Mouse (Mus musculus) erythroblast, embryonic 14.5 days (primary cell): ENCODE results near the gene Plau. TPM values are rescaled to one million over a fixed set of nuclear protein-coding genes. Genes with fewer than 3 reads are reported as not detected.

Source experiments
- H3K27me3 ChIP-seq: 2 replicates; pipeline ENCODE4 v1.6.1; 2012; ENCODE audit warnings: inconsistent platforms; ENCODE audit not compliant: control insufficient read depth
- H3K36me3 ChIP-seq: 2 replicates; pipeline ENCODE4 v1.6.1; 2012; ENCODE audit warnings: mild to moderate bottlenecking, inconsistent platforms; ENCODE audit not compliant: control insufficient read depth
- H3K4me1 ChIP-seq: 2 replicates; pipeline ENCODE4 v1.6.1; 2012; ENCODE audit warnings: inconsistent platforms; ENCODE audit not compliant: control insufficient read depth
- H3K4me3 ChIP-seq: replicated peaks from 2 replicates; pipeline ENCODE3; 2012; ENCODE audit warnings: moderate library complexity, mild to moderate bottlenecking, inconsistent platforms
- H3K9me3 ChIP-seq: 2 replicates; pipeline ENCODE4 v1.6.1; 2012; ENCODE audit warnings: low read length, inconsistent platforms, mixed read lengths; ENCODE audit not compliant: control insufficient read depth
- GATA1 ChIP-seq: IDR thresholded peaks from 2 replicates; pipeline ENCODE4 v1.6.1; 2012; ENCODE audit warnings: low read length, inconsistent platforms, mixed read lengths
- TAL1 ChIP-seq: IDR thresholded peaks from 3 replicates; pipeline ENCODE4 v1.6.1; 2012; ENCODE audit warnings: low read length, inconsistent platforms, mixed read lengths
- polyA plus RNA-seq: library from polyadenylated mRNA; stranded (reverse); fragments of >175 nt; gene quantifications from 2 replicates; pipeline ENCODE4 v1.2.3, GENCODE M21; 2012

Gene Plau
- polyA plus RNA-seq, 1 experiment, result not detected

DNA sequence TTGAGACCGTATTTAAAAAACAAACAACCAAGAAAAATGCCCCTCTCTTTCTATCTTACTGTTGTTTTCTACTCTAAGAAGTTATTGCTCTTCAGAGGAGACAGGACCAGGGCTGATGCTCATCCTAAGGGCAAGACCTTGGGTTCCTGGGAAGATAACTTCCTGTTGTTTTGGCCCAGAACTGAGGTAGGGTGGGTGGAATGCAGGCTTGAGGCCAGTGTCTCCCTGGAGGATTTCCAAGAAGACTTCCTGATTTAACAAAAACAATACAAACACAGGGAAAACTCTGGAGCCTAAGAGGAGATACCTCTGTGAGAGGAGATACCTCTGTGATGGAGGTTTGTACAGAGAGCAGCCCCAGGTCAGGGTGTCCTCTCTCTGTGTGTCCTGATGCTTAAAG lies 35.0 kb downstream of the Plau start:
- Histone ChIP-seq H3K4me1 (peaks cover 12% of the 10 kb centered on the region), H3K9me3 (no peaks in the 10 kb centered on the region), H3K27me3 (no peaks in the 10 kb centered on the region), H3K36me3 (no peaks in the 10 kb centered on the region), H3K4me3 (no peak overlapping the region)
- TF ChIP-seq GATA1 (no peak), TAL1 (no peak)

DNA sequence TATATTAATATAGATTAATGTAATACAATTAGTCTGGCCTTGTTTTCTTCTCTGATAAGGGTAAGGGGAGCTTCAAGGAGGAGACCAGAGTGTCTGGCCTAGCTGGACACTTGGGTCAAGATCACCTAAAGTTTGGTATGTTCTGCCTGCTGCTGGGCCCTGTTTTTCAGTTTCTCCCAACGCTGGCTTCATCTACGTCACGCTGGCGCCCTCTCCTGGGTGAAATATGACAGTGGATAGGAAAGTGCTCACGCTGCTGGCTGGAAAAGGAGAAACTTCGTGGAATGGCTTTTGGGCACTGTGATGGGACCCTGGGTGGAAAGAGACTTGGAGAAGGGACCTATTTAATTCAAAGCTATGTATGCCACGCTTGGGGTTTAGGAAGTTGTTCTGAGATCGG lies 36.8 kb downstream of the Plau start:
- Histone ChIP-seq H3K36me3 (no peaks in the 10 kb centered on the region), H3K27me3 (no peaks in the 10 kb centered on the region), H3K4me3 (no peak overlapping the region), H3K9me3 (no peaks in the 10 kb centered on the region), H3K4me1 (peaks cover 12% of the 10 kb centered on the region)
- TF ChIP-seq GATA1 (no peak), TAL1 (no peak)

DNA sequence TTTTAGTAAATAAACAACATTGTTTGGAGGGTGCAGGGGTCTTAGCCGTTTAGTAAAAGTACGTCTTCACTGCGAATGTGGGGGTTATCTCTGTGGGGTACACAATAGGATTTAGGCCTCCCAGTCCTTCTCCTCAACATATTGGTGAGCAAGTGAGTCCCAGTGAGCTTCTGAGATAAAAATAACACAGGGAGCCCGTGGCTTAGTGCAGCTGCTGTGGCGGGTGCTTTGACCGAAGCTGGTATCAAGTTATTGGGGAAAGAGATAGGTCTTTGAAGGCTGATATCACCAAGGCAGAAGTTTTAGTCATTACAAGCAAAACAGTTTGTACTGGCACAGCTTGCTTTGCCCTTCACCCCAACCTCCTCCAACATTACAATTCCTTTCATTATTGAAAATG lies 37.5 kb downstream of the Plau start:
- Histone ChIP-seq H3K9me3 (no peaks in the 10 kb centered on the region), H3K4me1 (peaks cover 12% of the 10 kb centered on the region), H3K36me3 (no peaks in the 10 kb centered on the region), H3K4me3 (no peak overlapping the region), H3K27me3 (no peaks in the 10 kb centered on the region)
- no peak for TF ChIP-seq TAL1
- no peak for TF ChIP-seq GATA1

DNA sequence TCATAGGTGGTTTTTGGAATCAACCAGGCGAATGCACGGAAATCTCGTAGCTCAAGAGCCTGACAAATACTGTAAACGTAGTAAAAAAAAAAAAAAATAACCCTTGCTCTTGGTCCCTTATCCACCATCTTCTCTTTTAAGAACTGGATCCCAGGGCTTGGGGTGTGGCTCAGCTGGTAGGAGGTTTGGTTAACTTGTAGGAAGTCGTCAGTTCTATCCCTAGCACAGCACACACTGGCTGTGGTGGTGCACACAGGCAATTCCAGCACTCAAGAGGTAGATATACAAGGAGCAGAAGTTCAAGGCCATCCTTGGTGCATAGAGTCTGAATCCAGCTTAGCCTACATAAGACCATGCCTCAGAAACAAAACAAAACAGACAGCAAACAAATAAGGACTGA lies 48.2 kb downstream of the Plau start:
- no peaks in the 10 kb centered on the region for H3K9me3 ChIP-seq
- TF ChIP-seq TAL1, result no peak
- no peak for TF ChIP-seq GATA1
- H3K27me3 ChIP-seq, result no peaks in the 10 kb centered on the region
- no peaks in the 10 kb centered on the region for H3K36me3 ChIP-seq
- H3K4me1 ChIP-seq, result peaks cover 26% of the 10 kb centered on the region
- H3K4me3 ChIP-seq, result peak overlapping the region; percentile 42

DNA sequence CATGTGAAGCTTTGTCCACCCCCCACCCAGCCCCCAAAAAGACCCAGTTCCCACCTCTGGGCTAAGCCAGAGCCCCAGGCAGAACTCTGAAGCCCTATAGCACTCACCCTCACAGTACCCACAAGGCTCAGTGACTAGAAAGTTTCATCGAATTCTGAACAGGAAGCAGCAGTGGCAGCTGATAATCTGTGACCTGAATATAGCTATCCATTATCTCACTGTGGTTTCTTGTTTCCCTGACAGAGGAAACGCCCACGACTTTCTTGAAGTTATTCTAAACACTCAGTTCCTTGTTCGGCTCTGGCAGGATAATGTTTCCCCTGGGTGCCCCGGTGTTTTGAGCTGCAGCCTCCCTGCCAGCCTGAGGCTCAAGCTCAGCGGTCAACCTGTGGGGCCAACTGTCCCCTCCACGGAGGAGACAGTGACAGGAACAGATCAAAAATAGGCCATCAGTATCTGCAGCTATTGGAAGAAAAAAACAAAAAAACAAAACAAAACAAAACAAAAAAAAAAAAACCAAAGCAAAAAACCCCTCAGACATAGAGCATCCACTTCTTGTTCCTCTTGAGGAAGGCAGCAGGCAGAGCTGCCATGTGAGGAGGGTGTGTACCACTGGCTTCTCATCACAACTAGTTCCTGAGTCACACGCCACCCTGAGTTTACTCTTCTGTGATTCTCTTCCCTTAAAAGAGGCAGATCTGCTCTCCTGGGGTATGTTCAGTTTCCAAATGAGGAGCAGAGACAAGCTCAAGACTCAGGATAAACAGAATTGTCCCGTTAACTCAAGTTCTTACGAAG lies 48.8 kb downstream of the Plau start:
- H3K4me1 ChIP-seq, result peaks cover 26% of the 10 kb centered on the region
- TF ChIP-seq TAL1 (no peak), GATA1 (no peak)
- H3K4me3 ChIP-seq, result peak overlapping the region; percentile 42

DNA sequence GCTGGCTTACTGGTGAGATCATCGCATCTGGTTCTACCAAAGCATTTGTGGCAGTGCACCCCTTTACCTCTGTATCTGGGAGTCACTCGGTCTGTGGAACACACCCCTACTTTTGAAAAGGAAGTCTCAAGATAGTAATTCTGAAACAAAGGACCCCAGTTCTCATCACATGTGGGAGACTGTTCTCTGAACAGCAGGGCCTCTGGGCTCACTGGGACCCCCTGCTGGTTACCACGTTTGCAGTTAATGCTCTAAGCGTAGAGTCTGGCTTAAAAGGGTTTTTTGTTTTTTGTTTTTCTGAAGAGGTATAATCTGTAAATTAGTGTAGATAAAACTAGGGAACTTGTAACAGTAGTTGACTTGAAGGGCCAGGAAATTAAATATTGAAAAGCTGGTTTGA lies 49.8 kb downstream of the Plau start:
- H3K4me3 ChIP-seq, result no peak overlapping the region

More for the DNA sequence above, 48.8 kb downstream of the Plau start:
- no peaks in the 10 kb centered on the region for H3K27me3 ChIP-seq
- no peaks in the 10 kb centered on the region for H3K9me3 ChIP-seq
- no peaks in the 10 kb centered on the region for H3K36me3 ChIP-seq

DNA sequence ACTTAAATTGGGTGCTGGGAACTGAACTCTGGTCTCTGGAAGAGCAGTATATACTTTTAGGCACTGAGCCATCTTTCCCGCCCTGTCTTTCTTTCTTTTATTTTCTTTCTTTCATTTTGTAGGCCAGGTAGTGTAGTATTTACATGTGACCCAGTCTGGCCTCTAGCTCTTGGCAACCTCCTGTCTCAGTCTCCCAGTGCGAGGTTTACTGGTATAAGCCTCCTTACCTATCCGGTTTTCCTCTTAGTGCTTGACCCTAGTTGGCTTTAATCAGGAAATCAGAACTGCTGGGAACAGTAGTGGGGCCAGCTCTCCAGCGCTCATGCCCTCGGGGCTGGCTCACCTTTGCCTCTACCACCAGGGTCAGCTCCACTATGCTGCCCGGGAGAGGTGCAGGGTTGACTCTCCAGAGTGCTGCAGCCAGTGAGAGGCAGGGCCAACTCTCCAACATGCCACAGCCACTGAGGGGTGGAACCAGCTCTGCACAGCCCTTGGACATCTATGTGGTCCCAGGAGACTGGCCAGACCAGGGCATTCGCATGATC lies 51.2 kb downstream of the Plau start:
- H3K36me3 ChIP-seq, result no peaks in the 10 kb centered on the region
- H3K4me3 ChIP-seq, result no peak overlapping the region
- TF ChIP-seq TAL1, result no peak
- TF ChIP-seq GATA1, result no peak
- no peaks in the 10 kb centered on the region for H3K27me3 ChIP-seq
- H3K4me1 ChIP-seq, result peaks cover 26% of the 10 kb centered on the region
- no peaks in the 10 kb centered on the region for H3K9me3 ChIP-seq

More for the DNA sequence above, 49.8 kb downstream of the Plau start:
- Histone ChIP-seq H3K27me3 (no peaks in the 10 kb centered on the region), H3K4me1 (peaks cover 26% of the 10 kb centered on the region), H3K9me3 (no peaks in the 10 kb centered on the region), H3K36me3 (no peaks in the 10 kb centered on the region)
- TF ChIP-seq GATA1, result no peak
- TF ChIP-seq TAL1, result no peak

DNA sequence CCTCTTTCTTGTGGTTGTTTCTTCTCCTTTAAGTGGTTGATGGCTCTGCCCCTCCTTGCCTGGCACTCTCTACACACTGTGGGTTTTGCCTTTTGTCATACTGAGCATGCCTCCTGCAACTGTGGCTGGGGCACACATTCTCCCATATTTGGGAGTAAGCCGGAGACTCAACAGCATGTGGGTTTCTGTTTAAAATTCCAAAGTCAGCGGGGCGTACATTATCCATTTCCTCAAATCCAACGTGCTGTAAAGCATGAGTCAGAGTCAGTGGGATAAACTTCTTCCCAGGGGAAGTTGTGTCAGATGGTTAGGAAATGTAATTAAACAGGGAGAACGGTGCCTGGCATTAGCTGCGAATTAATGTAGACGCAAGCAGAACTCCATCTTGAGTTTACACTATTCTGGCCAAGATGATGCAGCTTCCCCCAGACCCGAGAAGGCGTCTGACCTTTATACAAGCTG lies 55.5 kb downstream of the Plau start:
- TF ChIP-seq GATA1 (no peak), TAL1 (no peak)
- H3K4me1 ChIP-seq, result peaks cover 2% of the 10 kb centered on the region; the same call in 1 of the 2 replicates
- H3K27me3 ChIP-seq, result no peaks in the 10 kb centered on the region
- no peaks in the 10 kb centered on the region for H3K9me3 ChIP-seq
- H3K4me3 ChIP-seq, result no peak overlapping the region
- no peaks in the 10 kb centered on the region for H3K36me3 ChIP-seq

Other genes with a start within 250 kb of the Plau start
- gene Usp54, start 195.6 kb upstream of the Plau start, polyA plus RNA-seq, result 0.04 and 0.05 TPM in 2 replicates
- not detected in 2 replicates for gene Myoz1, start 180.1 kb upstream of the Plau start, polyA plus RNA-seq
- gene Synpo2l, start 168.3 kb upstream of the Plau start, polyA plus RNA-seq, result not detected in 2 replicates
- 3.6 and 5.0 TPM in 2 replicates for gene Sec24c, start 162.4 kb upstream of the Plau start, polyA plus RNA-seq
- gene Fut11, start 141.7 kb upstream of the Plau start, polyA plus RNA-seq, result 0.37 TPM in 2 replicates
- gene Chchd1, start 133.7 kb upstream of the Plau start, polyA plus RNA-seq, result 0.43 and 0.77 TPM in 2 replicates
- gene Zswim8, start 129.1 kb upstream of the Plau start, polyA plus RNA-seq, result 6.1 and 6.7 TPM in 2 replicates
- 0.80 and 1.5 TPM in 2 replicates for gene Ndst2, start 102.1 kb upstream of the Plau start, polyA plus RNA-seq
- 0.35 and 0.38 TPM in 2 replicates for gene Camk2g, start 42.6 kb upstream of the Plau start, polyA plus RNA-seq
- gene Vcl, start 92.7 kb downstream of the Plau start, polyA plus RNA-seq, result 0.21 and 0.43 TPM in 2 replicates
- 0.24 and 0.28 TPM in 2 replicates for gene Ap3m1, start 215.8 kb downstream of the Plau start, polyA plus RNA-seq
- gene Adk, start 215.9 kb downstream of the Plau start, polyA plus RNA-seq, result 0.38 and 1.0 TPM in 2 replicates